Mouse (Mus musculus) megakaryocyte, embryonic 14.5 days (primary cell): ENCODE measurements around the gene Nav1. TPM values are rescaled to one million over a fixed set of nuclear protein-coding genes. Genes with fewer than 3 reads are reported as not detected.

ENCODE experiments used
- H3K27me3 ChIP-seq: replicated peaks from 2 replicates; pipeline ENCODE3; 2012; ENCODE audit warnings: inconsistent platforms
- H3K36me3 ChIP-seq: replicated peaks from 2 replicates; pipeline ENCODE3; 2012; ENCODE audit warnings: low read length, inconsistent platforms, mixed read lengths
- H3K4me1 ChIP-seq: 2 replicates; pipeline ENCODE4 v1.6.1; 2012; ENCODE audit warnings: inconsistent platforms
- H3K4me3 ChIP-seq: replicated peaks from 2 replicates; pipeline ENCODE3; 2012; ENCODE audit warnings: moderate library complexity, mild to moderate bottlenecking, inconsistent platforms
- H3K9me3 ChIP-seq: 2 replicates; pipeline ENCODE4 v1.6.1; 2012; ENCODE audit warnings: inconsistent platforms
- FLI1 ChIP-seq: IDR thresholded peaks from 2 replicates; pipeline ENCODE4 v1.6.1; 2012; ENCODE audit warnings: low read length, inconsistent platforms, mixed read lengths
- GATA1 ChIP-seq: IDR thresholded peaks from 3 replicates; pipeline ENCODE4 v1.6.1; 2012; ENCODE audit warnings: mixed read lengths, low read length, inconsistent platforms, borderline replicate concordance
- polyA plus RNA-seq: library from polyadenylated mRNA; stranded (reverse); fragments of >175 nt; gene quantifications from 2 replicates; pipeline ENCODE4 v1.2.3, GENCODE M21; 2012; ENCODE audit warnings: low replicate concordance; ENCODE audit not compliant: insufficient read depth

The Nav1 gene
- polyA plus RNA-seq, 1 experiment, result 13.4 TPM

DNA sequence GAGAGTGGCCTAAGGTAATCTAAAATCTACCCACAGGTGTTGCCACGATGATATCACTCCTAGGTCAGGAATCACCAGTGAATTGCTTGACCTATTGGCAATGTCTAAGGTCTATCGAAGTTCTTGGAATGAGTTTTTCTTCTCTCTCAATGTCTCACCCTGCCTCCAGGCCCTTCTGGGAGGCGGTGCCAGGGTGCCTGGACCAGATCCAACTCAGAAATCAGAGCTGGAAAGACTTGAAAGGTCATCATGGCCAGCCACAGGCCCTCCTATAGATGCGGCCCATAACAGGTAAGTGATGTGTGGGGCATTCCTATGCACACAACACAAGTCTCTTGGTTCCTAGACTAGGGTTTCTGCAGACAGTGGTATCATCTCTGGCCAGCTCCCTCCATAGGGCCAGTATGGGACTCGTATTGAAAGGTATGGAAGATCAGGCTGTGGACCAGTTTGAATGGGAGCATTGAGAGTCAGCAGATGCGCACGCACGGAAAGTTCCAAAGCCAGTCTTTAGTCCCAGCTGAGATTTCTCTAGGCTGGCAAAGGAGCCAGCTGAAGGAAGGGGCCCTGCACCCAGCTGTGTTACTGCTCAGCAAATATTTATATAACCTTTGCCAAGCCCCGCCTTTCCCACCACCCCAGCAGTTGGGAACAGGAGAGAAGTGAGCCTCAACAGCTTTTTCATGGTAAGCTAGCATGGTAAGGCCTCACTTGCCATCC, 92.0 kb downstream of the Nav1 start:
- TF ChIP-seq FLI1 (no peak), GATA1 (no peak)
- H3K9me3 ChIP-seq, result no peaks in the 10 kb centered on the region
- peaks cover 46% of the 10 kb centered on the region for H3K4me1 ChIP-seq
- peaks cover 19% of the 10 kb centered on the region for H3K27me3 ChIP-seq
- peaks cover 23% of the 10 kb centered on the region for H3K36me3 ChIP-seq
- no peak overlapping the region for H3K4me3 ChIP-seq

GRCm38 (mm10) chr1:135514046-135514445, 93.0 kb downstream of the Nav1 start:
- TF ChIP-seq GATA1 (no peak), FLI1 (no peak)
- Histone ChIP-seq H3K36me3 (peaks cover 23% of the 10 kb centered on the region), H3K27me3 (peaks cover 29% of the 10 kb centered on the region), H3K9me3 (no peaks in the 10 kb centered on the region), H3K4me1 (peaks cover 54% of the 10 kb centered on the region), H3K4me3 (no peak overlapping the region)

GRCm38 (mm10) chr1:135513464-135513863, 93.6 kb downstream of the Nav1 start:
- H3K4me3 ChIP-seq, result no peak overlapping the region
- peaks cover 20% of the 10 kb centered on the region for H3K36me3 ChIP-seq
- H3K27me3 ChIP-seq, result peaks cover 34% of the 10 kb centered on the region
- peaks cover 54% of the 10 kb centered on the region for H3K4me1 ChIP-seq
- H3K9me3 ChIP-seq, result no peaks in the 10 kb centered on the region
- TF ChIP-seq FLI1 (no peak), GATA1 (no peak)

DNA sequence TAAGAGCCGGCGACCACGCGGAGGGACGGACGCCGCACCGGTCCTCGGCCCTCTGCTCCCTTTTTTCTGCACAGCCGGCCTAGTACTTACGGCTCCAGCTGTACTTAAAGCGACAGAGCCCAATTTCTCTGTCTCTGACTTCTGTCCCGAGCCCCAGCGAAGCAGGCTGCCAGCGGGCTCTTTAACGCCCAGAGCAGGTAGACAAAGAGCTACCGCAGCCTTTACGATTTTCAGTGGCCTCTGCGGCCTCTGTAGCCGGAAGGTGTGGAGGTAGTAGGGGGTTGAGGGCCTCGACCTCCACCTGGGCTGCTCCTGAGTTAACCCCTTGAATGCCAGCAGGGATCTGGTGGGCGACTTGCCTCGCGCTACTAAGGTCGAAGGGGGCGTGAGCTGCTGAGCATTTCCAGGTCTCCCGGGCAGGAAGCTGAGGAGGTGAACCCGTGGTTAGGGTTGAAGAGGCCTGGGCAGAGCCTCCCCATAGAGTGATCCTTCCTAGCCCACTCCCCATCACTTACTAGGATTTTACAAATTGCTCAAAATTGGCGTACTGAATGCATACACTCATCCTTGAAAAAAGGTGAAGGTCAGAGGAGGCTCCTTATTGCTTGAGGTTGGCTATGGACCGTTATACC, 96.6 kb downstream of the Nav1 start:
- TF ChIP-seq GATA1, result no peak
- no peak for TF ChIP-seq FLI1
- Histone ChIP-seq H3K9me3 (no peaks in the 10 kb centered on the region), H3K4me3 (peak overlapping the region; percentile 66), H3K27me3 (peaks cover 34% of the 10 kb centered on the region), H3K36me3 (peaks cover 16% of the 10 kb centered on the region), H3K4me1 (peaks cover 29% of the 10 kb centered on the region)

DNA sequence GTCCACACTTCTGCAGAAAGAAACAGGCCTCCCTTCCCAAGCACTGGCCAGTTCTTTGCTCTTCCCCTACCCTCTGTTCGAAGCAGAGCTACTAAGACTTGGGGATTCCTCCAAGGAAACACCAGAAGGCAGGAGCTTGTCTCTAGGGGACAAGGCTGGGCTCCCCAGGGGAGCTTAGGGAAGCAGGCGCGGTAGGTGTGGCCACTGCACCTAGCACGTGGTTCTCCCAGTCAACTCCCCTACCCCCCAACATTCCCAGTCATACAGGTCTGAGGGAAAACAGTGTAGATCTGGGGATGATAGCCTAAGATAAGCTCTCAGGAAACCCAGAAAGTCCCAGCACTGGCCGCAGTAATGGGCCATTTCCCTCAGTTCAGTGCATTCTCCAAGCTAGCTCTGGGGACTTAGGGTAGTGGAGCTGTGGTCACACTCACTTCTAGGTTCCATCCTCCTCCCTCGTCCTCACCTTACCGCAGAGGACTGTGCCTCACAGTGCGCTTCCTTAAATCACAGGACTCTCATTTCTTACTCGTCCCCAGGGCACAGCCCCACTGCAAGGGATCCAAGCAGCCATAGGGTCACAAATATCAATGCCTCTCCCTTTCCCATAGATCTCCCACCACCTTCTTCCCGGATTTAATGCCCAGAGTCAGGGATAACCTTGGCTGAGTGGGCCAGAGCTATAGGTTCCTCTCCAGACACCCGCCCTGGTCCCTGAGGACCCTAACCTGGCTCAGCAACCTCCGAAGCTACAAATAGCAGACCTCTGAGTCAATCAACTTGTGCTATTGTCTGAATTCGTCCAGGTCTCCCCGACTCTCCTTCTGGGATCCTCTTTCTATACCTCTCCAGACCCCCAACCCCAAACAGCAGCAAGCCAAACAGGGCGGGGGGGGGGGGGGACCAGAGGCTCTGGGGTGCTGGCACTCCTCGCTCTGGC, 97.7 kb downstream of the Nav1 start:
- TF ChIP-seq FLI1 (no peak), GATA1 (no peak)
- H3K4me3 ChIP-seq, result no peak overlapping the region
- peaks cover 27% of the 10 kb centered on the region for H3K4me1 ChIP-seq
- H3K36me3 ChIP-seq, result peaks cover 10% of the 10 kb centered on the region
- no peaks in the 10 kb centered on the region for H3K9me3 ChIP-seq
- peaks cover 34% of the 10 kb centered on the region for H3K27me3 ChIP-seq

GRCm38 (mm10) chr1:135508349-135508634, 98.8 kb downstream of the Nav1 start:
- H3K27me3 ChIP-seq, result peaks cover 34% of the 10 kb centered on the region
- TF ChIP-seq FLI1, result no peak

DNA sequence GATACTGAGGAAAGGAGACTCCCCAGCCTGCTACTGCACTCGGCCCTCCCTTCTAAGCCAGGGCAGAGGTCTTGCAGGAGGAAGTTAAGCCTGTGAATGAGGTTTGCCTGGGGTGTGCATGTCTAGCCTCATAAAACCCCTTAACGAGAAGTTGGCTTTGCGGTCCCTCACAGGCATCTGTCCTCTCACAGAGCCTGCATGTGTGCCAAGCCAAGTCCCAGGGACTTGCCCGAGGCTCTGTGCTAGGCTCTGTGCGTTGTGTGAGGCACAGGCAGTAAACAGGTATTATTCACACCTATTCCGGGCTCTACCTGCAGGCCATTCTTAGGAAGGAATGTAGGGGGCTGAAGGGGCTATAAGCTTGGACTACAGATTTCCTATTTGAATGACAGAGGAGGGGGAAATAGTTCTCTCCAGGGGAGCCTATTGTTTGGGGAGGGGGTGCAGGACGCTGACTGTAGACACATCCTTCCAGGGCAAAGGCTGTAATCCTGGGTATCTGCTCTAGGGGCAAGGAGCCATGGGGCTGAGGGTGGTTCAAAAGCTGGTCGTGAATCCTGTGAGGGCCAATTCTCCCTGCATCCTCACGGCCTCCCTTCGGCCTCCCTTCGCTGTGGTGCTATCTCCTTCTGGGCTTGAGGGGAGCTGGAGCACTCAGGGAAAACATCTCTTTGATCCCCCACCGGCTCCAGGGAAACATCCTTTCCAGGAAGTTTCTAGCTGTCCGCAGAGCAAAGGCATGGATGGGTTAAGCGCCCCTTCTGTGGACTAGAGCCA, 99.3 kb downstream of the Nav1 start:
- Histone ChIP-seq H3K27me3 (peaks cover 34% of the 10 kb centered on the region), H3K4me3 (no peak overlapping the region), H3K9me3 (no peaks in the 10 kb centered on the region), H3K4me1 (peaks cover 17% of the 10 kb centered on the region), H3K36me3 (peaks cover 2% of the 10 kb centered on the region)
- no peak for TF ChIP-seq FLI1
- no peak for TF ChIP-seq GATA1

More at GRCm38 (mm10) chr1:135508349-135508634, 98.8 kb downstream of the Nav1 start:
- Histone ChIP-seq H3K4me1 (peaks cover 20% of the 10 kb centered on the region), H3K4me3 (no peak overlapping the region), H3K9me3 (no peaks in the 10 kb centered on the region), H3K36me3 (peaks cover 2% of the 10 kb centered on the region)

- Histone ChIP-seq H3K27me3 (peaks cover 19% of the 10 kb centered on the region), H3K4me1 (peaks cover 13% of the 10 kb centered on the region), H3K36me3 (peaks cover 2% of the 10 kb centered on the region), H3K9me3 (no peaks in the 10 kb centered on the region), H3K4me3 (no peak overlapping the region)
- TF ChIP-seq GATA1, result no peak
Measured at GRCm38 (mm10) chr1:135505499-135505898, 101.6 kb downstream of the Nav1 start.

DNA sequence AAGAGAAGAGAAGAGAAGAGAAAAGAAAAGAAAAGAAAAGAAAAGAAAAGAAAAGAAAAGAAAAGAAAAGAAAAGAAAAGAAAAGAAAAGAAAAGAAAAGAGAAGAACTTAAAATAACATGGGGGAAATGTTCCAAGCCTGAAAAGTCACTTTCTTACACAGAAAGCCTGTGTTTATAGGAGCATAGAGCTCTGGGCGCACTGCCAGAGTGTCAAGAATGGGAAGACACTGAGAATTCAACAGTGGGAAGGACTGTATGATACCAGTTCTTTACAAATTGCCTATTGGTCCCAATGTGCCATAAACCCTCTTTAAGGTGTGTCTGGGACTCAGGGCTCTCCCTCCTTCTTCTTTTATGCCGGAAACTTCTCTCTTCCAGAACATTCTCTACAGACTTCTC, 103.7 kb downstream of the Nav1 start:
- Histone ChIP-seq H3K4me3 (no peak overlapping the region), H3K9me3 (no peaks in the 10 kb centered on the region), H3K4me1 (no peaks in the 10 kb centered on the region), H3K36me3 (peaks cover 2% of the 10 kb centered on the region), H3K27me3 (peaks cover under 1% of the 10 kb centered on the region)
- TF ChIP-seq GATA1 (no peak), FLI1 (no peak)
